Mouse (Mus musculus): ENCODE measurements around the gene Srpk2. TPM values are rescaled to one million over a fixed set of nuclear protein-coding genes. Genes with fewer than 3 reads are reported as not detected.
"Not testable (repeated sequence)": the region's sequence is repeated elsewhere in the genome, so short reads cannot be mapped to it uniquely, and the experiment has no call there.

Gene Srpk2
- polyA plus RNA-seq, 1 experiment from 2014 or later, result 37.7 TPM

GRCm38 (mm10) chr5:23604036-23604705 is 80.2 kb downstream of the Srpk2 start:
- Histone ChIP-seq H3K4me3 (no peak overlapping the region), H3K27me3 (replicated peaks) (no peaks in the 10 kb centered on the region), H3K27ac (replicated peaks) (no peak overlapping the region), H3K9me3 (no peaks in the 10 kb centered on the region), H3K4me2 (no peak overlapping the region), H3K36me3 (peaks cover 10% of the 10 kb centered on the region; the same call in 1 of the 2 replicates), H3K4me1 (peaks cover 21% of the 10 kb centered on the region), H3K9ac (no peak overlapping the region)
- 77% methylated on average over 7 of the region's 7 CpGs for WGBS
- no peak for ATAC-seq (ENCODE audit: extremely low read depth, insufficient number of reproducible peaks, low FRiP score, low TSS enrichment)

DNA sequence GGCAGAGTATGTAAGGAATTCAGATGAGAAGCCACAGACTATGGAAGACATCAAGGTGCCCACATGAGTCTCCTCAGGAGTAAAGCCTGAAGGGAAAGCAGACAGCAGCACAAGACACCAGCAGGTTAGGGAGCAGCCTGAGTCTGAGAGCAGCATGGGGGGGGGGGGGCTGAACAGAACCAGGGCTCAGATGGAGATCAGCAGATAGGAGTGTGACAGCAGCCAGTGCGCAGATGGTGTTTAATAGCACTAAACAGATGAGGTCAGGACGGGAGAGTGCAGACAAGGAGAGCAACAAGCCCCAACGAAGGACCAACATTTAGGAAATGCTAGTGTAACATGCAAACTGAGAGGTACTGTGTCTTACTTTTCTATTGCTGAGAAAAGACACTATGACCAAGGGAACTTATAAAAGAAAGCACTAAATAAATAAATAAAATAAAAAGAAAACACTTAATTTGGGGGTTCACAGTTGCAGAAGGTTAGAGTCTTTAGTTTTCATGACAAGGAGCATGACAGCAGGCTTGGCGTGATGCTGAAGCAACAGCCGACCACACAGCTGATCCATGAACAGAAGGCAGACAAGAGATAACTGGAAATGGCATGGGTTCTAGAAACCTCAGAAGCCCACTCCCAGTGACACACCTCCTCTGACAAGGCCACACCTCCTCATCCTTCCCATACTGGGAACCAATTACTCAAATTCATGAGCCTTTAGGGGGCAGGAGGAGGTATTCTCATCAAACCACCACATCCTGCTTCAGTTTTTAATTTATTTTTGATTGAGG is 84.5 kb downstream of the Srpk2 start:
- 72% methylated on average over 5 of the region's 5 CpGs for WGBS
- no peak for ATAC-seq (ENCODE audit: extremely low read depth, insufficient number of reproducible peaks, low FRiP score, low TSS enrichment)

GRCm38 (mm10) chr5:23599171-23599570 is 85.2 kb downstream of the Srpk2 start:
- Histone ChIP-seq H3K4me2 (no peak overlapping the region), H3K36me3 (peaks cover 10% of the 10 kb centered on the region; the same call in 1 of the 2 replicates), H3K9me3 (no peaks in the 10 kb centered on the region), H3K27me3 (replicated peaks) (no peaks in the 10 kb centered on the region), H3K9ac (no peak overlapping the region), H3K4me1 (peaks cover 34% of the 10 kb centered on the region), H3K27ac (replicated peaks) (0 out of 2 replicates have a peak overlapping the region, but pooled peaks have one; percentile 74), H3K4me3 (no peak overlapping the region)
- WGBS, result 56% methylated on average over 3 of the region's 3 CpGs
- ATAC-seq (ENCODE audit: extremely low read depth, insufficient number of reproducible peaks, low FRiP score, low TSS enrichment), result no peak

More for the DNA sequence above, 84.5 kb downstream of the Srpk2 start:
- H3K4me3 ChIP-seq, result no peak overlapping the region
- peaks cover 10% of the 10 kb centered on the region; the same call in 1 of the 2 replicates for H3K36me3 ChIP-seq
- no peak overlapping the region for H3K27ac ChIP-seq (replicated peaks)
- no peak overlapping the region for H3K4me2 ChIP-seq
- peaks cover 34% of the 10 kb centered on the region for H3K4me1 ChIP-seq
- H3K27me3 ChIP-seq (replicated peaks), result no peaks in the 10 kb centered on the region
- no peaks in the 10 kb centered on the region for H3K9me3 ChIP-seq
- no peak overlapping the region for H3K9ac ChIP-seq

DNA sequence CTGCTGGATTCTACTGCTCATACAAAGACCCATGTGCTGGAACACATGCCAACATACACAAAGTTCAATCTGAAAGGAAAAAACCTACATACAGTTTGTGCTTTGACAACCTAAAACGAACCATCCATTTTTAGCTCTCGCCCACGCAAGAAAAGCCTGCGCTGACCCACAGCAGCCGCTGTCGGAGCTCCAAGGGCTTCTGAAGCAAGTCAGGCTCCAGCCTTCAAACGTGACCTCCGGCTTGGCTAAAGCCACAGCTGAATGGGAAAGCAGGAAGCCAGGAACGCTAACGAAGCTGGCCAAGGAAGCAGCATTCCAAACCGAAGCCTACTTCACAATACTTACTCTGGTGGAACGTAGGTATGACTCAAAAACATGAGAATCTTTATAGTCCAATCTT is 85.9 kb downstream of the Srpk2 start:
- Histone ChIP-seq H3K27ac (replicated peaks) (peak overlapping the region; percentile 74), H3K4me3 (no peak overlapping the region)
- 41% methylated on average over 12 of the region's 12 CpGs for WGBS

DNA sequence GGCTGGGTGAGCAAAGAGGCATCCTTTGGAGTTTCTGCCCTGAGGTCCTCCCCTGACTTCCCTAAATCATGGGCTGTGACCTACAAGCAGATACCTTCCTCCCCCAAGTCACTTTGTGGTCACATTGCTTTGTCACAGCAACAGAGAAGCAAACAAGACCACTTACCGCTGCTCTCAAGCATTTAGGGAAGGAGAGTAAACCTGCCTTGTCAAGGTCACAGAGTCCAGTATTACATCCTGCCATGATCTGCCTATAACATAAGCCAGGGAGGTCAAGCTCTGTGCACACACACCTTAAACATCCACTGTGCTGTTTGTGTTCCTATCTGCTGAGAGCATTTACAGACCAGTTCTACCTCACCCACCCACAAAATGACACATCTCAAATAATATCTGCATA is 86.4 kb downstream of the Srpk2 start:
- ATAC-seq (ENCODE audit: extremely low read depth, insufficient number of reproducible peaks, low FRiP score, low TSS enrichment), result no peak

More for the DNA sequence above, 85.9 kb downstream of the Srpk2 start:
- Histone ChIP-seq H3K36me3 (peaks cover 10% of the 10 kb centered on the region; the same call in 1 of the 2 replicates), H3K4me2 (peak overlapping the region; percentile 33), H3K9me3 (no peaks in the 10 kb centered on the region), H3K9ac (peak overlapping the region; percentile 2; the same call in 1 of the 2 replicates), H3K4me1 (peaks cover 34% of the 10 kb centered on the region), H3K27me3 (replicated peaks) (no peaks in the 10 kb centered on the region)
- no peak for ATAC-seq (ENCODE audit: extremely low read depth, insufficient number of reproducible peaks, low FRiP score, low TSS enrichment)

DNA sequence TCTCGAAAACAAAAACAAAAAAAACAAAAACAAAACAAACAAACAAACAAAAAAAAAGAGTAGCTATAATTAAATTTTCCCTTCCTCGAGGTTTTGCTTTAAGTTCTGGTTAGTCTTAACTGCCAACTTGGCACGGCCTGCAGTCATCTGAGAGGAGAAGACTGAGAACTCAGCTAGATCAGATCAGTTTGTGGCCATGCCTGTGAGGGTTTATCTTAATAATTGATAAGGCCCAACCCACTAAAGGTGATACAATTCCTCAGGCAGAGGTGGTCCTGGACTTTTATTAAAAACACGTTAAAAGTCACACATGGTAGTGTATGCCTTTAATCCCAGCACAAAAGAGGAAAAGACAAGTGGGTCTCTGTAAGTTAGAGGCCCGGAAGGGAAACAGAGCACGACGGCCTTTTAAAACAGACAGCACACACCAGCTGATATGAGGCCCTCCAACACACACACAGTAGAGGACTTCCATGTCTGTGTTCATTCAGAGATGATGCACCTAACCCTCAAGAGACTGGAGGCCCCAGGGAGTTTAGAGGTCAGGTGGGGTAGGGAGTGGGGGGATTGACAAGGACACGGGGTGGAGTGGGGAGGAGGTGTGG is 87.1 kb downstream of the Srpk2 start:
- no peak overlapping the region for H3K9ac ChIP-seq
- peak overlapping the region; percentile 74; the same call in 1 of the 2 replicates for H3K27ac ChIP-seq (replicated peaks)
- H3K36me3 ChIP-seq, result peaks cover 10% of the 10 kb centered on the region; the same call in 1 of the 2 replicates
- no peaks in the 10 kb centered on the region for H3K9me3 ChIP-seq
- H3K27me3 ChIP-seq (replicated peaks), result no peaks in the 10 kb centered on the region
- H3K4me2 ChIP-seq, result no peak overlapping the region
- 43% methylated on average over 8 of the region's 8 CpGs for WGBS
- H3K4me1 ChIP-seq, result peaks cover 34% of the 10 kb centered on the region
- no peak overlapping the region for H3K4me3 ChIP-seq
- ATAC-seq (ENCODE audit: extremely low read depth, insufficient number of reproducible peaks, low FRiP score, low TSS enrichment), result no peak

More for the DNA sequence above, 86.4 kb downstream of the Srpk2 start:
- Histone ChIP-seq H3K27ac (replicated peaks) (peak overlapping the region; percentile 74), H3K4me1 (peaks cover 34% of the 10 kb centered on the region), H3K9ac (0 out of 2 replicates have a peak overlapping the region, but pooled peaks have one; percentile 2), H3K4me3 (no peak overlapping the region), H3K36me3 (peaks cover 10% of the 10 kb centered on the region; the same call in 1 of the 2 replicates), H3K4me2 (peak overlapping the region; percentile 33), H3K27me3 (replicated peaks) (no peaks in the 10 kb centered on the region), H3K9me3 (no peaks in the 10 kb centered on the region)
- 28% methylated on average over 1 of the region's 1 CpGs for WGBS

DNA sequence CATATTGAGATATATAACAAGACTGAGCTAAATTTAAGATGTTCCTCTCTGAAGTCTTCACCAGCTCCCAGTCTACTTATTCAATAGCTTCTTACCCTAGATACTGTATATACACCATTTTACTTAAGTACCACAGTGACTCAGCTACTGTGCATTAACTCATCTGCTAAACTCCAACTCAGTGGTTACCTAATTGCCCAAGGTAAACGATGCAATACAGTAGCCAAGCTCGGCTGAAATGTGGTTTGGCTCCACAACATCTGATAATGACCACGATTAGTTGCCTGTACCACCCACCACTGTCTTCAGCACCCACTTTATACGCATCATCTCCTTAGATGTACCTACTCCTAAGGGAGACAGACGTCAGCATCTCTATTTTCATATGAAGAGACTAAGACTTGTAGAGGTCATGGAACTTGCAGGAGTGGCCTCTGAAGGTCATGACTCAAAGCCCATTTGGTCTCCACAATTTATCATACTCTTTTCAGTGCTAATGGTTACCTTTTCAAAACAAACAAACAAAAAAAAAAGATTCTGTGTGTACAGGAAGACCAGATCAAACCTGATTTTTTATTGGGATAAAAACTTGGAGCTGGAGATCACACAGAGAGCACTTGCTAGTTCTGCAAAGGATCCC is 88.0 kb downstream of the Srpk2 start:
- Histone ChIP-seq H3K4me1 (peaks cover 34% of the 10 kb centered on the region), H3K9ac (no peak overlapping the region), H3K4me2 (no peak overlapping the region), H3K27me3 (replicated peaks) (no peaks in the 10 kb centered on the region), H3K4me3 (no peak overlapping the region), H3K27ac (replicated peaks) (no peak overlapping the region), H3K9me3 (no peaks in the 10 kb centered on the region), H3K36me3 (peaks cover 7% of the 10 kb centered on the region; the same call in 1 of the 2 replicates)
- ATAC-seq (ENCODE audit: extremely low read depth, insufficient number of reproducible peaks, low FRiP score, low TSS enrichment), result no peak
- WGBS, result 80% methylated on average over 5 of the region's 5 CpGs

DNA sequence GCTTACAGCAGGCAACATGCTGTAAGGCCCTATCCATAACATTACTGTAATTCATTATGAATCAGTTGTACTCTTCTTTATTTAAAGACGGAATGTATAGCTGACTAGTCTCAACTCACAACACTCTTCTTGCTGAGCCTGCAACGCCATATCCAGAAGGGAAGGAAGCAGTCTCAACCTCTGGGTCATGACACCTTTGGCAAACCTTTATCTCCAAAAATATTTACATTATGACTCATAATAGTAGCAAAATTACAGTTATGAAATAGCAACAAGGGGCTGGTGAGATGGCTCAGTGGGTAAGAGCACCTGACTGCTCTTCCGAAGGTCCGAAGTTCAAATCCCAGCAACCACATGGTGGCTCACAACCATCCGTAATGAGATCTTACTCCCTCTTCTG is 94.1 kb downstream of the Srpk2 start:
- peaks cover 27% of the 10 kb centered on the region for H3K4me1 ChIP-seq
- H3K9me3 ChIP-seq; H3K9ac ChIP-seq; H3K4me2 ChIP-seq; H3K36me3 ChIP-seq; H3K27ac ChIP-seq (replicated peaks); ATAC-seq (ENCODE audit: extremely low read depth, insufficient number of reproducible peaks, low FRiP score, low TSS enrichment); H3K27me3 ChIP-seq (replicated peaks); H3K4me3 ChIP-seq: not testable (repeated sequence)
- WGBS, result 83% methylated on average over 5 of the region's 5 CpGs

DNA sequence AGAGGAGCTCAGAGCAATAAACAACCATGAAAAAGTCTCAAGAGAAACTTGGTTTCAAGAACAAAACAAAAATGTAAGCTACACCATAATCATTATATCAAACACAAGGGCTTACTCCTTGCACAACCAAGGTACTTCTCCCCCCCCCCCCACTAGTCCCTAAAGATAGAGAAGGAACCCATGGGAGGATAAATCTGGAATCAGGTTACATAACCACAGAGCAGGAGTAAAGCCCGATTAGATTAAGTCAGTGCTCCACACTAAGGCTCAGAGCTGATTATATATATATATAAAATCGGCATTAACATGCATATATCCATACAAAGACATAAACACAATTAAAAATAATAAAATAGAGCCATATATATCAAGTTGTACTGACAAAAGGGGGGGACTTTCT is 96.8 kb downstream of the Srpk2 start:
- no peak for ATAC-seq (ENCODE audit: extremely low read depth, insufficient number of reproducible peaks, low FRiP score, low TSS enrichment)

GRCm38 (mm10) chr5:23586531-23587453 is 97.6 kb downstream of the Srpk2 start:
- no peak overlapping the region for H3K9ac ChIP-seq
- H3K4me1 ChIP-seq, result peaks cover 27% of the 10 kb centered on the region
- no peaks in the 10 kb centered on the region for H3K36me3 ChIP-seq
- no peaks in the 10 kb centered on the region for H3K27me3 ChIP-seq (replicated peaks)
- ATAC-seq (ENCODE audit: extremely low read depth, insufficient number of reproducible peaks, low FRiP score, low TSS enrichment), result no peak
- H3K4me3 ChIP-seq, result no peak overlapping the region
- no peaks in the 10 kb centered on the region for H3K9me3 ChIP-seq
- no peak overlapping the region for H3K4me2 ChIP-seq
- 72% methylated on average over 13 of the region's 13 CpGs for WGBS
- no peak overlapping the region for H3K27ac ChIP-seq (replicated peaks)

More for the DNA sequence above, 96.8 kb downstream of the Srpk2 start:
- no peaks in the 10 kb centered on the region for H3K9me3 ChIP-seq
- H3K27ac ChIP-seq (replicated peaks), result no peak overlapping the region
- no peak overlapping the region for H3K4me3 ChIP-seq
- H3K4me1 ChIP-seq, result peaks cover 27% of the 10 kb centered on the region
- 50% methylated on average over 2 of the region's 2 CpGs for WGBS
- no peaks in the 10 kb centered on the region for H3K36me3 ChIP-seq
- H3K4me2 ChIP-seq, result no peak overlapping the region
- H3K27me3 ChIP-seq (replicated peaks), result no peaks in the 10 kb centered on the region
- H3K9ac ChIP-seq, result no peak overlapping the region
